Mouse (Mus musculus) forebrain, embryonic 11.5 days (tissue): ENCODE results near the gene Serpind1. TPM values are rescaled to one million over a fixed set of nuclear protein-coding genes. Genes with fewer than 3 reads are reported as not detected.

Source experiments
- ATAC-seq: fragments of 200-750 bp; cut with Nextera tagmentation; replicated peaks from 2 replicates; pipeline ENCODE4 v1.8.0; 2017; ENCODE audit warnings: moderate TSS enrichment; ENCODE audit not compliant: low FRiP score
- DNase-seq: peaks from one replicate; pipeline ENCODE4 v3.0.0-alpha.2; 2017; ENCODE audit warnings: low spot score
- H3K27ac ChIP-seq: fragments of 300-500 bp; sonication (generic); 2 replicates; pipeline ENCODE4 v1.5.1; 2014; ENCODE audit warnings: low read depth, low read length
- H3K27me3 ChIP-seq: fragments of 300-500 bp; sonication (generic); 2 replicates; pipeline ENCODE4 v1.6.1; 2014; ENCODE audit warnings: mild to moderate bottlenecking, low read length, mixed read lengths; ENCODE audit not compliant: control insufficient read depth, insufficient read depth
- H3K36me3 ChIP-seq: fragments of 300-500 bp; sonication (generic); 2 replicates; pipeline ENCODE4 v1.6.1; 2014; ENCODE audit warnings: mild to moderate bottlenecking, low read length, moderate library complexity, mixed read lengths; ENCODE audit not compliant: control insufficient read depth, insufficient read depth
- H3K4me1 ChIP-seq: fragments of 300-500 bp; sonication (generic); replicated peaks from 2 replicates; pipeline ENCODE4 v1.6.1; 2014; ENCODE audit warnings: low read length, mixed read lengths; ENCODE audit not compliant: control insufficient read depth, insufficient read depth
- H3K4me2 ChIP-seq: fragments of 300-500 bp; sonication (generic); 2 replicates; pipeline ENCODE4 v1.6.1; 2014; ENCODE audit warnings: low read depth, mild to moderate bottlenecking, low read length, moderate library complexity, mixed read lengths; ENCODE audit not compliant: severe bottlenecking
- H3K4me3 ChIP-seq: fragments of 300-500 bp; sonication (generic); 2 replicates; pipeline ENCODE4 v1.5.1; 2014; ENCODE audit warnings: low read depth, low read length
- H3K9ac ChIP-seq: fragments of 300-500 bp; sonication (generic); 2 replicates; pipeline ENCODE4 v1.6.1; 2014; ENCODE audit warnings: low read length
- H3K9me3 ChIP-seq: fragments of 300-500 bp; sonication (generic); 2 replicates; pipeline ENCODE4 v1.6.1; 2016; ENCODE audit warnings: low read length, mixed read lengths; ENCODE audit not compliant: control insufficient read depth
- WGBS: fragments of 180-500 bp; shearing (Covaris S2); extraction: QIAGEN DNeasy Blood & Tissue Kit; methylation state at CpG from one replicate; pipeline ENCODE4 v1.1.7; 2014; 5-methylcytosine and 5-hydroxymethylcytosine counted together
- polyA plus RNA-seq: library from polyadenylated mRNA; unstranded; fragments of >200 nt; fragmentation: Nextera tagmentation; extraction: Ambion mirVana; gene quantifications from 2 replicates; pipeline ENCODE4 v1.2.1, GENCODE M21; 2014

Serpind1 gene
- polyA plus RNA-seq, 1 experiment from 2014 or later: 0.20 TPM

DNA sequence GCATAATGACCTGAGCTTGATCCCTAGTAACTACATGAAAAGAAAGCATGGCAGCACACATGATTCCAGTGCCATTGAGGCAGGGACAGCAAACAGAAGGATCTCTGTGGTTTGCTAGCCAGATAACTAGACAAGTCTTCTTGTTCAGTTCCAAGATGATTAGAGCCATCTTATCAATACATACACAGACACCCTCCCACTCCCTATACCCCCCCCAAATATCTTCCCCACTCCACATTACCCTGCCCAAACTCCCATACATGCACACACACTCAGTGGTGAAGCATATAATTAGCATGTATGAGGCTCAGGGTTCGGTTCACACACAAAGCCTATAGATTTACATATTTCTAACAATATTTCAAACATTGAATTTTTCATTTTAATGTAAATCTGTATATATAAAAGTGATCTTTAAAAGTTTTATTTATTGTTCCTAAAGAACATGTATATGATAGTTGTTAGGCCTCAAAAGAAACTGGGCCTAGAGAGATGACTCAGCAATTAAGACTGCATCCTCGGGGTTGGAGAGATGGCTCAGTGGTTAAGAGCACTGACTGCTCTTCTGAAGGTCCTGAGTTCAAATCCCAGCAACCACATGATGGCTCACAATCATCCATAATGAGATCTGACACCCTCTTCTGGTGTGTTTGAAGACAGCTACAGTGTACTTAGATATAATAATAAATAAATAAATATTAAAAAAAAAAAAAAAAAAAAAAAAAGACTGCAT is 52.6 kb downstream of the Serpind1 start:
- no peaks in the 10 kb centered on the region for H3K36me3 ChIP-seq

DNA sequence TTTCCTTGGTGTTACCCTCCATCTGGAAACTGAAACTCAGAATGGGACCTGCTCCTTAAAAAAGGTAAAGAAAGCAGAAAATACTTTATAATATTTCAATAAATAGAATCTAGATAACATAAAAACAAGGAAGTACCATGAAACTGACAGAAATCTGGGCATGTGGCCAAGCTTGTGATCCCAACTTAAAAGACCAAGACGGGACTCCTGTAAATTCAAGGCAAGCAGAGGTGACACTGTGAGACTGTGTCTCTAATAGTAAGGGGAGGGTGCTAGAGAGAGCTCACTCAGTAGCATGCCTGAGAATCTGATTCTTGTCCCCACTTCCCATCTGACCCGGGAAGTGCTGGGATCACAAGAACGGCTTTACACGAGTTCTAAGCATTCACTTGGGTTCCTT is 61.6 kb downstream of the Serpind1 start:
- H3K4me2 ChIP-seq: no peak overlapping the region
- H3K27ac ChIP-seq: no peak overlapping the region
- no peak overlapping the region for H3K9ac ChIP-seq
- DNase-seq (no peak), ATAC-seq (no peak)
- H3K4me1 ChIP-seq: no peaks in the 10 kb centered on the region
- H3K4me3 ChIP-seq: no peak overlapping the region
- no peaks in the 10 kb centered on the region for H3K9me3 ChIP-seq
- no peaks in the 10 kb centered on the region for H3K36me3 ChIP-seq
- H3K27me3 ChIP-seq: no peaks in the 10 kb centered on the region
- WGBS: 88% methylated on average over 4 of the region's 4 CpGs

More for the DNA sequence above, 52.6 kb downstream of the Serpind1 start:
- no peaks in the 10 kb centered on the region for H3K4me1 ChIP-seq
- no peaks in the 10 kb centered on the region for H3K9me3 ChIP-seq
- H3K4me3 ChIP-seq: no peak overlapping the region
- ATAC-seq (no peak), DNase-seq (no peak)
- H3K27ac ChIP-seq: no peak overlapping the region
- WGBS: 83% methylated on average over 2 of the region's 2 CpGs
- no peaks in the 10 kb centered on the region for H3K27me3 ChIP-seq
- H3K9ac ChIP-seq: no peak overlapping the region
- H3K4me2 ChIP-seq: no peak overlapping the region

Other genes starting within 250 kb of the Serpind1 start
- gene Ppil2, start 220.1 kb upstream of the Serpind1 start, polyA plus RNA-seq: 153 and 156 TPM in 2 replicates
- gene 2610318N02Rik, start 206.2 kb upstream of the Serpind1 start, polyA plus RNA-seq: 104 and 111 TPM in 2 replicates
- 64.9 and 68.4 TPM in 2 replicates for gene Sdf2l1, start 199.0 kb upstream of the Serpind1 start, polyA plus RNA-seq
- 5.7 and 6.0 TPM in 2 replicates for gene Ydjc, start 186.8 kb upstream of the Serpind1 start, polyA plus RNA-seq
- gene Ccdc116, start 184.1 kb upstream of the Serpind1 start, polyA plus RNA-seq: 0.61 and 0.97 TPM in 2 replicates
- 379 and 399 TPM in 2 replicates for gene Ube2l3, start 128.7 kb upstream of the Serpind1 start, polyA plus RNA-seq
- gene Rimbp3, start 122.8 kb upstream of the Serpind1 start, polyA plus RNA-seq: 1.6 and 1.9 TPM in 2 replicates
- gene Hic2, start 97.8 kb upstream of the Serpind1 start, polyA plus RNA-seq: 10.7 and 11.3 TPM in 2 replicates
- gene Tmem191c, start 55.3 kb upstream of the Serpind1 start, polyA plus RNA-seq: 7.7 and 10.5 TPM in 2 replicates
- 6.7 and 6.9 TPM in 2 replicates for gene Snap29, start 74.6 kb downstream of the Serpind1 start, polyA plus RNA-seq
- gene Pi4ka, start 74.9 kb downstream of the Serpind1 start, polyA plus RNA-seq: 49.3 and 54.3 TPM in 2 replicates
- gene Crkl, start 120.6 kb downstream of the Serpind1 start, polyA plus RNA-seq: 96.7 and 102 TPM in 2 replicates
- 3.2 and 3.8 TPM in 2 replicates for gene Aifm3, start 158.2 kb downstream of the Serpind1 start, polyA plus RNA-seq
- 97.5 and 106 TPM in 2 replicates for gene Lztr1, start 177.3 kb downstream of the Serpind1 start, polyA plus RNA-seq
- 50.2 and 55.6 TPM in 2 replicates for gene Thap7, start 199.8 kb downstream of the Serpind1 start, polyA plus RNA-seq
- gene Lrrc74b, start 229.9 kb downstream of the Serpind1 start, polyA plus RNA-seq: 0.12 and 0.57 TPM in 2 replicates
- gene P2rx6, start 230.5 kb downstream of the Serpind1 start, polyA plus RNA-seq: 0.35 and 0.75 TPM in 2 replicates